Mouse (Mus musculus): ENCODE results near the gene Srp68.
A peak's percentile ranks its signal among the peaks of the same experiment; 100 is the strongest.

Srp68 gene

GRCm38 (mm10) chr11:116247502-116248222 lies 26.4 kb downstream of the Srp68 start:
- no peak for DNase-seq (ENCODE audit: low spot score)

- DNase-seq (ENCODE audit: low spot score), result no peak
Observed at GRCm38 (mm10) chr11:116245616-116246015, 28.4 kb downstream of the Srp68 start.

- DNase-seq (ENCODE audit: low spot score), result no peak
Observed at GRCm38 (mm10) chr11:116244580-116244979, 29.4 kb downstream of the Srp68 start.

GRCm38 (mm10) chr11:116241744-116242235 lies 32.2 kb downstream of the Srp68 start:
- no peak for DNase-seq (ENCODE audit: low spot score)

GRCm38 (mm10) chr11:116239797-116240196 lies 34.2 kb downstream of the Srp68 start:
- DNase-seq (ENCODE audit: low spot score), result no peak

GRCm38 (mm10) chr11:116237742-116238395 lies 36.1 kb downstream of the Srp68 start, which contains the start of gene Evpl:
Gene Evpl, minus strand, starts transcription at chr11:116238077.
- peak; percentile 29 for DNase-seq (ENCODE audit: low spot score)

GRCm38 (mm10) chr11:116234901-116235300 lies 39.1 kb downstream of the Srp68 start:
- no peak for DNase-seq (ENCODE audit: low spot score)

GRCm38 (mm10) chr11:116232427-116232826 lies 41.6 kb downstream of the Srp68 start:
- no peak for DNase-seq (ENCODE audit: low spot score)

- no peak for DNase-seq (ENCODE audit: low spot score)
Observed at GRCm38 (mm10) chr11:116228699-116229098, 45.3 kb downstream of the Srp68 start.

GRCm38 (mm10) chr11:116226414-116226813 lies 47.6 kb downstream of the Srp68 start:
- peak; percentile 72 for DNase-seq (ENCODE audit: low spot score)

- no peak for DNase-seq (ENCODE audit: low spot score)
Observed at GRCm38 (mm10) chr11:116222740-116223059, 51.3 kb downstream of the Srp68 start.

- DNase-seq (ENCODE audit: low spot score), result no peak
Observed at GRCm38 (mm10) chr11:116221931-116222739, 51.9 kb downstream of the Srp68 start.

GRCm38 (mm10) chr11:116219885-116220284 lies 54.1 kb downstream of the Srp68 start:
- DNase-seq (ENCODE audit: low spot score), result no peak

- DNase-seq (ENCODE audit: low spot score), result no peak
Observed at GRCm38 (mm10) chr11:116218737-116219400, 55.1 kb downstream of the Srp68 start.

GRCm38 (mm10) chr11:116218263-116218662 lies 55.8 kb downstream of the Srp68 start:
- no peak for DNase-seq (ENCODE audit: low spot score)

GRCm38 (mm10) chr11:116216549-116216948 lies 57.5 kb downstream of the Srp68 start:
- DNase-seq (ENCODE audit: low spot score), result no peak

- DNase-seq (ENCODE audit: low spot score), result no peak
Observed at GRCm38 (mm10) chr11:116215991-116216390, 58.0 kb downstream of the Srp68 start.

GRCm38 (mm10) chr11:116215181-116215580 lies 58.8 kb downstream of the Srp68 start:
- DNase-seq (ENCODE audit: low spot score), result no peak

GRCm38 (mm10) chr11:116213877-116214510 lies 60.0 kb downstream of the Srp68 start:
- DNase-seq (ENCODE audit: low spot score), result no peak

GRCm38 (mm10) chr11:116212847-116213246 lies 61.2 kb downstream of the Srp68 start:
- no peak for DNase-seq (ENCODE audit: low spot score)

- no peak for DNase-seq (ENCODE audit: low spot score)
Observed at GRCm38 (mm10) chr11:116210696-116211095, 63.3 kb downstream of the Srp68 start.

GRCm38 (mm10) chr11:116209257-116209656 lies 64.8 kb downstream of the Srp68 start:
- DNase-seq (ENCODE audit: low spot score), result no peak

Measured in spleen, adult 12 weeks (tissue).